Mouse (Mus musculus) urinary bladder, postnatal 25 days (tissue): Measurements from ENCODE around the gene Cfap43.

Experiments used
- DNase-seq: peaks from one replicate; pipeline ENCODE4 v3.0.0; 2022; ENCODE audit warnings: low spot score

The Cfap43 gene

DNA sequence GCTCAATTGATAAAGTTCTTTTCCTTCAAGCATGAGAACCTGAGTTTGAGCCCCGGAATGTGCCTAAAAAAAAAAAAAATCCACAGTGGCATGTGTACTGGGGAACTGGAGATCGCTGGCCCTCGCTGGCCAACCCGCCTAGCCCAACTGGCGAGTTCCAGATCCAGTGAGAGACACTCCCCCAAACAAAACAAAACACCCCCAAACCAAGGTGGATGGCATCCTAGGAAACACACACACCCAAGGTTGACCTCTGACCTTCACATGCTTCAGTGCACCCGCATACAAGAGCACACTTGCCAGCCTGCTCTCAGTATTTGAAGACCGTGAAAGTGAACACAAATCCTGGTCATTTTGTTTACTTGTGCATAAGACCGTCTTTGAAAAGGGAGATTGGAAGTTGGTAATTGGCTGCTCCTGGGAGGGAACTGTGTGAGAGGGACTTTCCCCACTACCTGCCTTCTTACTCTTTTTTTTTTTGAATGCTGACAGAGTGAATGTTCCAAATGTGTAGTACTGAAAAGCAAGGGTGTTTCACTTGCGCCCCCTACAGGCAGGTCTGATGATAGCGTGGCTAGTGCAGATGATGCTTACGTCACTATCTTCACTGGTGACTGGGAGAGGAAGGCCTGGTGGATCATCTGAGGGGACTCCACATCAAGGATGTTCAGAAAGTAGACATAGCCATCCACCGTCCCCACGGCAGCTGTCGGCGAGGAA lies 123.9 kb downstream of the Cfap43 start:
- DNase-seq: peak; percentile 73

- no peak for DNase-seq
Measured at GRCm38 (mm10) chr19:47794331-47794730, 124.8 kb downstream of the Cfap43 start.

- DNase-seq: no peak
Measured at GRCm38 (mm10) chr19:47790316-47791020, 128.6 kb downstream of the Cfap43 start.

DNA sequence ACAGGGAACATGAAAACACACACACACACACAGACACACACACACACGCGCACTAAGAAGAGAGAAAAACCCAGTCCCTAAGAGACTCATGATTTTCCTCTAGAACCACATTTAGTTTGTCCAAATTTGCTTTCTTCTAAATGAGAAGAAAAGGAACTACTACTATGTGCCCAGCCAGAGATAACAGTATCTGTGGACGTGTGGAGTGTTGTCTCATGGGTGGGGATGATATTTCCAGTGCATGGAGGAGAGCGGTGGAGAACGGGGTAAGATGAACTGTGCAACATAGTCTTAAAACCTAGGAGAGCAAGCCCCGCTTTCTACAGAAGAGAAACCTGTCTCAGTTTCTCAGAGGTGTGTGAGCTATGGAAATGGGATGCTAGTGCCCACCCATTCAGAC lies 135.2 kb downstream of the Cfap43 start:
- no peak for DNase-seq

DNA sequence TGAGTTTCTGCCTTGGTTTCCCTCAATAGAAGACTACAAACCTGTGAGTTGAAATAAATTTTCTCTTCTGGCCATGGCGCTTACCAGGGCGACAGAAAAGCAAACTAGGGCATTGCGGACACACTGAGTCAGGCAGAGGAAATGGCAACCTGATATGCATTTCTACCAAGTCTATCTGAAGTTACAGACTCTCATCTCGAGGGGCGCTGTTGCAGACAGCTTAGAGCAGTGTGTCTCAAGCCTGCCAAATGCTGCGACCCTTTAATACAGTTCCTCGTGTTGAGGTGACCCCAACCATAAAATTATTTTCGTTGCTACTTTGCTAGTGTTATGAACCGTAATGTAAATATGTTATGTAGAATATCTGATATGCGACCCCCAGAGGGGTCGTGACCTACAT lies 138.1 kb downstream of the Cfap43 start:
- no peak for DNase-seq

DNA sequence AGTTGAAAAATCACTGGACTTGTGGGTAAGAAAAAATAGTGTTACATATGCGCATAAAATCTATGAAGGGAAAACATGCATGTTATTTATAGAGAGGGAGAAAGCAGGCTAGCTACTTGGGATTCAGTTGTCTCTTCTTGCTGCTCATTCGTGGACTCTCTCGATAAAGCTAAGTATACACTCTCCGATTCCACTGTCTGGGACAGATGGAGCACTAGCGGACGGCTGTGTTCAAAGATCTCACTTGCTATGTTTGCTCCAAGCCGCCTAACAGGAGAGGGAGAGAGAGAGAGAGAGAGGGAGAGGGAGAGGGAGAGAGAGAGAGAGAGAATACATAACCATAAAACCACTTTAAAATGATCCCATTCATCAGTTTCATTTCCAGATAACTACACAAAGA lies 138.9 kb downstream of the Cfap43 start:
- DNase-seq: no peak

GRCm38 (mm10) chr19:47777847-47778246 lies 141.2 kb downstream of the Cfap43 start:
- no peak for DNase-seq

DNA sequence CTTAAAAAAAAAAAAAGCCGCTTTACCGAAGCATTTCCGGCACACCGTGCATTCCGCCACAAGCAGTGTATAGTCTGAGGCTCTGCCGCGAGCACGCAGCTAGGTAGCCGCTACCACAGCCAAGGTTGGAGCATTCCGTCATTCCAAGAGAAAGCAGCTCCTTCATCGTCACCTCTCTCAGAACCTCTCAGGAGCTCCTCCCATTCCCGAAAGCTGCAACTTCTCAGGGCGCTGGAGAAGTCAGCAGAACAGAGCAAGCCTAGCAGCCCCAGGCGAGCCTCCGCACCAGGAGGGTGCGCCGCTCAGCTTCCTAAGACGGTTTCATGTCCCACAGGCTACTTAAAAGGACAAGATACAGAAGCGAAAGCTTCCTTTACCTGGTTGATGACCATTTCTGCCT lies 163.5 kb downstream of the Cfap43 start:
- peak; percentile 15 for DNase-seq

DNA sequence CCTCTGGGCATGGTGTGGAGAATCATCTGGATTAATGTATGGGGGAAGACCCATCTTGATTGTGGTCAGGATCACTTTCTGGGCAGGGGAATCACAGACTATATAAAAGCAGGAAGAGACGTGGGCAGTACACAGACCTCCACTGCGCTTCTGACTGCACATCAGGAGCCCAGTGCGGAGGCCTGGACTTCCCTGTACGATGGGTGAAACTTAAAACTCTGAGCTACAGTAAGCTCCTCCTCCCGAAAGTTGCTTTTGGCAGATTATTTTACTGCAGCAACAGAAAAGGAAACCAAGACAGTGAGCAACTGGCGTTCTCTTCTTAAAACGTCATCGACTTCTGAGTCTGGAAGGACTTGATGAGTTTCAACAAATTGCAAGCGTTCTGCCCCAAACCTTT lies 164.2 kb downstream of the Cfap43 start:
- DNase-seq: no peak

GRCm38 (mm10) chr19:47753921-47754320 lies 165.2 kb downstream of the Cfap43 start:
- no peak for DNase-seq

DNA sequence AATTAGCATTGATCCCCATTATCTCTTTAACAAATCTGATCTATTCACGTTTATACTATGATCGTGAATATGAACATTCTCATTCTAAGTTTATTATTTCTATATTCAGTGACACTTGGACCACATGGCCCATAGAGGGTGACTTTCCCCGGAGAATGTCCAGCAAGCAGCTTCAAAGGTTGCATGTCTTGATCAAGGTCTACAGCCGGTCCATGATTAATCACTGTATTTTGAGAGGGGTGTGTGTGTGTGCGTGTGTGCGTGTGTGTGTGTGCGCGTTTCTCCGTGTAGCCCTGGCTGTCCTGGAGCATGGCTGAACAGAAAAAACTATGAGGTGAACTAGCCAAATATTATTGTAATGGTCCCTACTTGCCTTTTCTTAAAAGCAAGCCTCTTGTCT lies 166.6 kb downstream of the Cfap43 start:
- DNase-seq: no peak

DNA sequence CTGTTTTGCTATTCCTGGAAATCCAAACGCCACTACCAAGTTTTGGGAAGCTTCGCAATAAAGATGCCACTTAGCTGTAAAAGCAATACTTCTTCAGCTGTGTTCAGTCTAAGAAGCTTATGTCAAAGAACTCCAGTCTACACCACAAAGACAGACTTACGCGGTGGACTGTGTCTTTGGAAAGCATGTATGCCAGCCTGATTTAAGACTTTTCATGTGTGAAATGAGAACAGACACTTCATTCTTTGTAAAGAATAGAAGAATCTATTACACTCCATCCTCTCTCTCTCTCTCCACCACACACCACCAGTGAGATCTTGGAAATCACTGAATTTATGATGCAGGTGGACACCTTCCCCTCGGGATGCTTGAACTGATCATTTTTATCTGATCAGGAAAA lies 168.7 kb downstream of the Cfap43 start:
- DNase-seq: no peak

GRCm38 (mm10) chr19:47748950-47749349 lies 170.1 kb downstream of the Cfap43 start:
- DNase-seq: no peak

GRCm38 (mm10) chr19:47747072-47747471 lies 172.0 kb downstream of the Cfap43 start:
- no peak for DNase-seq

- peak; percentile 65 for DNase-seq
Measured at GRCm38 (mm10) chr19:47731931-47732330, 187.2 kb downstream of the Cfap43 start.

GRCm38 (mm10) chr19:47731071-47731881 lies 187.8 kb downstream of the Cfap43 start, which contains the start of gene Sfr1:
TSS of gene Sfr1 (plus strand) at chr19:47731682.
- DNase-seq: peak; percentile 99

DNA sequence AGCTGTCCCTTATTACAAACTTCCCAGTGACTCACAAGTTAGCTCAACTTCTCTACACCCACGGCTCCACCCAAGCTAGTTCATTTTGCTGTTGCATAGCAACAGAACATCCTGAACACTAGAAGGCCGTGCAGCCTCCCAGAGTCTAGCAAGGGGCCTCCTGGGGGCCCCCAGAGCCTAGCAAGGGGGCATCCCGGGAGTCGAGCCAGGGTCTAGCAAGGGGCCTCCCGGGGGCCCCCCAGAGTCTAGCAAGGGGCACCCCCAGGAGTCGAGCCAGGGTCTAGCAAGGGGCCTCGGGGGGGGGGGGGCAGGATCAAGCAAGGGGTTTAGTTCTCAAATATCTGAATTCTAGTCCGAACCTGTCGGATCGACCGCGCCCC lies 188.4 kb downstream of the Cfap43 start:
- peak; percentile 49 for DNase-seq

DNA sequence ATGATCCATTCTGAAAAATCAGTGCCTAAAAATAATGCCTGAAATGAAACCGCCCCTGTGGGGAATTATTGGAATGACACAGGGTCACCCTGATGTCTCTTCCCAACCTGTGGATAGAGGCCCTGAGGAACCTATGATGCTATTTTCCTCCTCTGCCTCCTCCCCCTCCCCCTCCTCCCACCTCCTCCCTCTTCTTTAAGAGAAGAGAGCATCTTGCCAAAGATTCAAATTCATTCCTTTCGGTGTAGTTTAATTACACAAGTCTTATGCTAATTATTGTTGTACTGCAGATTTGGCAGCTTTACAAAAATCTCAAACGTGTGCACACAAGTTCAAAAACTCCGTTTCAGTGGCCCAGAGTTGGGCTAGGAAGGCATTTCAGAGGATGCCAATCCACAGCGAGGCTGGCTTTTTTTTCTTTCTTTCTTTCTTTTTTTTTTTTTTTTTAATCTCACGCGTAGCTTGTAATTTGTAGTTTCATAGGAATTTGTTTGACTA lies 193.4 kb downstream of the Cfap43 start:
- DNase-seq: no peak

DNA sequence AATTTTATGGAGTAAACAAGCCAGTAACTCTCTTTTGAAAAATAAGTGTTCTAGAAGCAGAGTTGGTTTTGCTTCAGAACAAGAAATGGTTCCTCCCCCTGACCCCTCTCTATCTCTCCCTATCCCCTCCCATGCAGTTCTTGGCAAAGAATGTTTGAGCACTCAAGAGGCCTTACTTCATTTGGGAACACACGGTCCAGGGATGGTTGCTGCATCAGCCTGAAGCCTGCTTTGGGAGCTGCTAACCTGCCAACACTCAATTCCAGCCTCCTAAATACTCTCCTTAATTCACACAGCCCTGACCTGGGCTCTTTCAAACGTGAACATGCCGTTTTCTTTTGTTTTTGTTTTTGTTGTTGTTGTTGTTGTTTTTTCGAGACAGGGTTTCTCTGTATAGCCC lies 194.2 kb downstream of the Cfap43 start:
- no peak for DNase-seq

DNA sequence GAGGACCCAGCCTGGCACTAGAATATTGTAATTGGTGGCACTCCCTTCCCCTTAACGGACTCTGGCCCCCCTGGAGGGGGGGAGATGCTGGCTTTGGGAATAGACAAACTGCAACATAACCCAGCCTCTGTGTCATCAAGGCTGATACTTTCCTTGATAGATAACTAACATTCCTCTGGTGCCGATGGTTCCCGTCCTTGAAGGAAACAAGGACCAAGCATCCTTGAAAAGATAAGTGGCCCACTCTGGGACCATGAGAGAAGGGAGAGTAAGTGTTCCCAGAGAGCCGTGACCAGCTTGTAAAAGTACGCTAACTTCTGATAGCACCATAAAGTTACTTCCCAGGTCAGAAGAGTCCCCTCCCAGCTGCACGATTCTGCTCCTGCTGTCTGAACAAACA lies 196.6 kb downstream of the Cfap43 start:
- DNase-seq: no peak

- DNase-seq: no peak
Measured at GRCm38 (mm10) chr19:47719147-47719546, 199.9 kb downstream of the Cfap43 start.

DNA sequence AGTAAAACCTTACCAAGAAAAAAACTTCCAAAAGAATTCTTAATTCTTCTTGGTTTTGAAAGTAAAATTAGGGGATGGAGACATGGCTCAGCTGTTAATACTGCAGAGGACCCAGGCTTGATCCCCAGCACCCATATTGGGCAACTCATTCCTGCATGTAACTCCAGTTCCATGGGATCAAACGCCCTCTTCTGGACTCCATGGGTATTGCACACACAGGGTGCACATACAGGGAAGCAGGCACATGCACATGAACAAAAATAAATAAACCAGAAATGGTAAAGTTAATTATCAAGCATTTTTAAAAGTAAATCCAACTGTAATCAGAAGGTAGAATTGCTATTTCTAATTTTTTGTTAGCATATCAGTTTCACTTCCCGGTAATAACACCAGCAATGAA lies 202.9 kb downstream of the Cfap43 start:
- DNase-seq: no peak

DNA sequence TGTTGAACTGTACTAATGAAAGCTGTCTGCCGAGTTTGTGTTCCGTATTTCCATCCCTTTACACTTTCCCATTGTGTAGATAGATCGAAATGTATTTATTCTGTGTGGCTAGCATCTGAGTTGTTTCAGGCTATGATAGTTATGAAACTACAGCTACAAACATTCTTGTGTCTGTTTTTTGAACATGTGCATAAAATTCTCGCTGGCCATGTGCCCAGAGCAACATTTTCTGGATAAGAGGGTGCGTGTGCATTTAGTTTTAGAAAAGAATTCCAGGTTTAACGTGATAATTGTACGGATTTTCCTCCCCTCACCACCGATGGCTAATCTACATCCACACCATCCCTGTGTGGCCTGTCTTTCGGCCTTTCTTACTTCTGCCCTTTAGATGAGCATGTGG lies 205.6 kb downstream of the Cfap43 start:
- no peak for DNase-seq
